Mouse (Mus musculus): Measurements from ENCODE around the gene Prkag3. TPM values are rescaled to one million over a fixed set of nuclear protein-coding genes. Genes with fewer than 3 reads are reported as not detected.

Gene Prkag3
- polyA plus RNA-seq, 1 experiment: 0.44 TPM

DNA sequence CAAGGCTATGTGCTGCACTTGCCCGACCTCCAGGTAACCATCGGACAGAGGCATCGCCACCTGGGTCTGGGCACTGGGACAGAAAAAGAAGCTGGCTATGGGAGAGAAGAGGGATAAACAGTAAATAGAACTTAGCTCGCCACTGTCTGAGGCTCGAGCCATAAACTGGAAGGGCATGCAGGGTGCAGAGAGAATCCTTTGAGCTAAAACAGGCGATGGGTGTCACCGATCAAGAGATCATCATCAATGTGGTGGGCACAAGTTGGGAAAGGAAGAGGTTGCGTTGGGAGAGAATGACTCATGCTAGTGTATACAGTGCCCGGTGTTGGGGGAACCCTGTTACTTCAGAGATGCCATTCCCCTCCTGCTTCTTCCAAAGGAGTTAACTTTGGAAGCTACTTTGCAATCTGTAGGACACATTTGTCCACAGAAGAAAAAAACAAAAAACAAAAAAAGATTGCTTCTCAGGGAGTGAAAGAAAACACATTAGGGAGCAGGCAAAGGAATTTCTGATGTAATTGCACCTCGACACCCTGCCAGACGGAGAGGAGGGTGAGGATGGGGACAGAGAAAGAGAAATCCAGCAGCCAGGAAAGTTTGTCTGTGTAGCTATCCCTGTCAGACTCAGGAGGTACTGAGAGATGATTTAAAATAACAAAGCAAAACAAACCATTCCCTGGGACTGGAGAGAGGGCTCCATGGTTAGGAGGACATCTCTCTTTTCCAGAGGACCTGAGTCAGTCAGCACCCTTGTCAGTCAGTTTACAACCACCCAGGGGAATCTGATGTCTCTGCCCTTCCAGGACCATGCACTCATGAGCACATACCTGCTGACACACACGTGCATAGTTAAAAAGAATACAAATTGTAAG lies 34.9 kb downstream of the Prkag3 start:
- H3K4me1 ChIP-seq (ENCODE audit: control insufficient read depth, insufficient read depth, low read length): peaks cover 9% of the 10 kb centered on the region
- peak overlapping the region; percentile 70 for H3K27ac ChIP-seq (ENCODE audit: control insufficient read depth, insufficient read depth, low read depth, low read length)
- H3K27me3 ChIP-seq (ENCODE audit: control insufficient read depth, insufficient read depth, low read length): no peaks in the 10 kb centered on the region
- no peaks in the 10 kb centered on the region for H3K36me3 ChIP-seq (ENCODE audit: control insufficient read depth, insufficient read depth, low read length)
- no peak for TF ChIP-seq POLR2A (IDR thresholded peaks at IDR 0.05; ENCODE audit: control insufficient read depth, low read depth, low read length)
- no peak for TF ChIP-seq CTCF (IDR thresholded peaks at IDR 0.05; ENCODE audit: control insufficient read depth, insufficient read depth, insufficient replicate concordance, low read depth, low read length)
- H3K4me3 ChIP-seq (ENCODE audit: control insufficient read depth, low read depth, low read length): peak overlapping the region; percentile 81

DNA sequence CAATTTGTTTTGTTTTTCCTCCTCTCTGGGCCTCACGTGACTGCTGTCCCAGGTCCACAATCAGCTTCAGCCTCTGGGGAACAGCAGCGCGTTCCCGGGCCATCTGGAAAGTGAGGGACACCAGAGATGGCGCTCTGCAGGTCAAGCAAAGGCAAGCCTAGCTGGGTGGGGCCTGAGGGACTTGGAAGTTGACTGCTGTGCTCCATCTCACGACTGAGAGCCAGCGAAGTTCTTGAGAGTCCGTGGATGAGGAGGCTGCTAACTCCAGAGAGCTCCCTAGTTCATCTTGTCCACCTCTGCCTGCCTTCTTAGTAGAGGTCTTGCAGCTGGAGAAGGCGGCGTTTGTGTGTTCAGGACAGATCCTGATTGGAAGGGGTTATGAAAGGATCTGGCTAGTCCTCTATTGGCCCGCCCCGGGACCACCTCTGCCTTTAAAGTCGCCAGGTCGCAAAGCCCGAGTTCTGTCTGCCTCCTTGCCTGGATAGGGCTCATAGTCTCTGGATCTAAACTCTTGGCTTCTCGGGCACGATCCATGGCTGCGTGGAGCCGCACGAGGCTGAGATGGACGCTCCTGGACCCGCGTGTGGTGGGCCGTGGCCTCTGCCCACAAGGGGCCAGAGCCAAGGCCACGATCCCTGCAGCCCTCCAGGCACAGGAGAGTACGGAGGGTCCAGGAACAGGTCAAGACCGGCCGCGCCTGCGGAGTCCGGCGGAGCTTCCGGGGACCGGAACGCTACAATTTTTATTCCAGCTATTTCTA lies 35.7 kb downstream of the Prkag3 start, which contains the start of gene Cyp27a1:
Gene Cyp27a1, plus strand, starts transcription at position 476 of the 760 bp plus-strand sequence.
- TF ChIP-seq POLR2A (IDR thresholded peaks at IDR 0.05; ENCODE audit: control insufficient read depth, low read depth, low read length) (peak; percentile 60; the same call in 1 of the 2 replicates), CTCF (IDR thresholded peaks at IDR 0.05; ENCODE audit: control insufficient read depth, insufficient read depth, insufficient replicate concordance, low read depth, low read length) (no peak)
- Histone ChIP-seq H3K4me3 (ENCODE audit: control insufficient read depth, low read depth, low read length) (peak within 1 kb of the TSS; percentile 81), H3K27ac (ENCODE audit: control insufficient read depth, insufficient read depth, low read depth, low read length) (peak within 1 kb of the TSS; percentile 70), H3K4me1 (ENCODE audit: control insufficient read depth, insufficient read depth, low read length) (peaks cover 9% of the 10 kb centered on the region), H3K27me3 (ENCODE audit: control insufficient read depth, insufficient read depth, low read length) (no peaks in the 10 kb centered on the region), H3K36me3 (ENCODE audit: control insufficient read depth, insufficient read depth, low read length) (no peaks in the 10 kb centered on the region)

DNA sequence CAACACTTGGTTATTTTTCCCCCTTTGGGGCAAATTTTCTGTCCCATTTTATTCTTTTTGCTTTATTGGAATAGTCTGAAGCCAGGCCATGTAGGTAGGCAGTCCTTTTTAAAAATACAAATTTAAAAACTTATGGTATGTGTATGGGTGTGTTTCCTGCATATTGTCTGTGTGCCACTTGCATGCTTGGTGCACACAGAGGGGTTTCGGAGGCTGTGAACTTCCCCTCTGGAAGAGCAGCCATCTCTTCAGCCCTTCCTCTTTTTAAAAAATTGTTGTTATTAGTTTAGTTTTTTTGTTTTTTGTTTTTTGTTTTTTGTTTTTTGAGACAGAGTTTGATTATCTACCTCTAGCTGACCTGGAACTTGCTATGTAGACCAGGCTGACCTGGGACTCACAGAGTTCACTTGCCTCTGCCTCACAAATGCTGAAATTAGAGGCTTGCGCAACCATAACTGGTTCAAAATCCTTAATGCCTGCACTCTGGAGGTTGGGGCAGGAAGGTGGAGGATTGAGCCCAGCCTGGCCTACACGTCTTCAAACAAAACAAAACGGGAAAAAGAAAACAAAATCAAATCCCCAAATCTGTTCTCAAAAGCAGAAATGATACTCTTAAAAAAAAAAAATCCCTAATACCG lies 36.4 kb downstream of the Prkag3 start:
- TF ChIP-seq CTCF (IDR thresholded peaks at IDR 0.05; ENCODE audit: control insufficient read depth, insufficient read depth, insufficient replicate concordance, low read depth, low read length): no peak
- TF ChIP-seq POLR2A (IDR thresholded peaks at IDR 0.05; ENCODE audit: control insufficient read depth, low read depth, low read length): no peak
- H3K27me3 ChIP-seq (ENCODE audit: control insufficient read depth, insufficient read depth, low read length): no peaks in the 10 kb centered on the region
- no peaks in the 10 kb centered on the region for H3K36me3 ChIP-seq (ENCODE audit: control insufficient read depth, insufficient read depth, low read length)
- peaks cover 9% of the 10 kb centered on the region for H3K4me1 ChIP-seq (ENCODE audit: control insufficient read depth, insufficient read depth, low read length)
- peak overlapping the region; percentile 49; the same call in 1 of the 2 replicates for H3K27ac ChIP-seq (ENCODE audit: control insufficient read depth, insufficient read depth, low read depth, low read length)
- no peak overlapping the region for H3K4me3 ChIP-seq (ENCODE audit: control insufficient read depth, low read depth, low read length)

DNA sequence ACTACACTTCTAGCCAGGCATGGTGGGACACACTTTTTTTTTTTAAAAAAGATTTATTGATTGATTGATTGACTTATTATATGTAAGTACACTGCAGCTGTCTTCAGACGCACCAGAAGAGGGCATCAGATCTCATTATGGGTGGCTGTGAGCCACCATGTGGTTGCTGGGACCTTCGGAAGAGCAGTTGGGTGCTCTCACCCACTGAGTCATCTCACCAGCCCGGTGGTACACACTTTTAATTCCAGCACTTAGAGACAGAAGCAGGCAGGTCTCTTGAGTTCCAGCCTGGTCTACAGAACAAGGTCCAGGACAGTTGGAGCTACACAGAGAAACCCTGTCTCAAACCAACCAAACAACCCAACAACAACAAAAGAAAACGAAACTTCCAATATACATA lies 37.0 kb downstream of the Prkag3 start:
- Histone ChIP-seq H3K4me1 (ENCODE audit: control insufficient read depth, insufficient read depth, low read length) (peaks cover 9% of the 10 kb centered on the region), H3K36me3 (ENCODE audit: control insufficient read depth, insufficient read depth, low read length) (no peaks in the 10 kb centered on the region), H3K27me3 (ENCODE audit: control insufficient read depth, insufficient read depth, low read length) (no peaks in the 10 kb centered on the region), H3K27ac (ENCODE audit: control insufficient read depth, insufficient read depth, low read depth, low read length) (no peak overlapping the region), H3K4me3 (ENCODE audit: control insufficient read depth, low read depth, low read length) (no peak overlapping the region)
- no peak for TF ChIP-seq CTCF (IDR thresholded peaks at IDR 0.05; ENCODE audit: control insufficient read depth, insufficient read depth, insufficient replicate concordance, low read depth, low read length)
- TF ChIP-seq POLR2A (IDR thresholded peaks at IDR 0.05; ENCODE audit: control insufficient read depth, low read depth, low read length): no peak

DNA sequence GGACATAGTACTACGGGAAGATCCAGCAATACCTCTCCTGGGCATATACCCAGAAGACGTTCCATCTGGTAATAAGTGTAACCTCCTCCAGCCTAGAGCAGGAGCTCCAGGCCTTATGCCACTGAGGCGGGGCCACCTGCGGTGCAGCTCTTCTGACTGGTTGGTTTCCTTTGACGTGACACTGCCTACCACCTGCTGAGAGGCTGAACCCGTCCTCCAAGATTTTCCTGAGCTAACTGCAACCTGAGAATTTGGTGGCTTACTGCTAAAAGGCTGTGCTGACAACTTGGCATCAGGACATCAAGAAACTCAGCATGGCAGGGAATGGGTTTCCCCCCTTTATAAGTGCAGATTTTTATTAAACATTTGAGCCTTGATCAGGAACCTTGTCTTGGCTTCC lies 39.5 kb downstream of the Prkag3 start:
- H3K4me3 ChIP-seq (ENCODE audit: control insufficient read depth, low read depth, low read length): no peak overlapping the region
- no peaks in the 10 kb centered on the region for H3K36me3 ChIP-seq (ENCODE audit: control insufficient read depth, insufficient read depth, low read length)
- H3K4me1 ChIP-seq (ENCODE audit: control insufficient read depth, insufficient read depth, low read length): peaks cover 9% of the 10 kb centered on the region
- H3K27ac ChIP-seq (ENCODE audit: control insufficient read depth, insufficient read depth, low read depth, low read length): no peak overlapping the region
- TF ChIP-seq CTCF (IDR thresholded peaks at IDR 0.05; ENCODE audit: control insufficient read depth, insufficient read depth, insufficient replicate concordance, low read depth, low read length): no peak
- TF ChIP-seq POLR2A (IDR thresholded peaks at IDR 0.05; ENCODE audit: control insufficient read depth, low read depth, low read length): no peak
- no peaks in the 10 kb centered on the region for H3K27me3 ChIP-seq (ENCODE audit: control insufficient read depth, insufficient read depth, low read length)

DNA sequence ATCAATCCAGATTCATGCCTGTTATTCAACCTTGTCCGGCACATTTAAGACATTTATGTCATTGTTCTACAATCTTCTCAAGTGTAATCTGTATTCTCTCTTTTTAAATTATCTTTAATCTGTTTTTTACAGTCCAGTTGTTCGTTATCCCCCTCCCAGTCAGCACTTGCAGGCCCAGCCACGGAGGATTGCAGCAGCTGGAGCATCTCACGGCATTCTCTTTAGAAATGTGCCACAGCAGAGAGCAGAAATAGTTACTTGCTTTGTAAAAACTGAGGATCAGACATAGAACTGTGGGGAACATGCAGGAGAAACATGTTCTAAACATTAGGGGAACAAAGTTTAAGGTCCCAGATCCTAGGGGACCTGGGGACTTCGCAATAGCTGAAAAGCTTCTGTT lies 44.0 kb downstream of the Prkag3 start:
- H3K4me3 ChIP-seq (ENCODE audit: control insufficient read depth, low read depth, low read length): no peak overlapping the region
- TF ChIP-seq CTCF (IDR thresholded peaks at IDR 0.05; ENCODE audit: control insufficient read depth, insufficient read depth, insufficient replicate concordance, low read depth, low read length) (no peak), POLR2A (IDR thresholded peaks at IDR 0.05; ENCODE audit: control insufficient read depth, low read depth, low read length) (no peak)
- no peaks in the 10 kb centered on the region for H3K27me3 ChIP-seq (ENCODE audit: control insufficient read depth, insufficient read depth, low read length)
- H3K4me1 ChIP-seq (ENCODE audit: control insufficient read depth, insufficient read depth, low read length): no peaks in the 10 kb centered on the region
- peak overlapping the region; percentile 25; the same call in 1 of the 2 replicates for H3K27ac ChIP-seq (ENCODE audit: control insufficient read depth, insufficient read depth, low read depth, low read length)
- no peaks in the 10 kb centered on the region for H3K36me3 ChIP-seq (ENCODE audit: control insufficient read depth, insufficient read depth, low read length)

All from testis, adult 2 months (tissue).